Mouse (Mus musculus): ENCODE results near the gene Kalrn. TPM values are rescaled to one million over a fixed set of nuclear protein-coding genes. Genes with fewer than 3 reads are reported as not detected.

Kalrn gene
- polyA plus RNA-seq, 1 experiment from 2014 or later = 30.5 TPM

DNA sequence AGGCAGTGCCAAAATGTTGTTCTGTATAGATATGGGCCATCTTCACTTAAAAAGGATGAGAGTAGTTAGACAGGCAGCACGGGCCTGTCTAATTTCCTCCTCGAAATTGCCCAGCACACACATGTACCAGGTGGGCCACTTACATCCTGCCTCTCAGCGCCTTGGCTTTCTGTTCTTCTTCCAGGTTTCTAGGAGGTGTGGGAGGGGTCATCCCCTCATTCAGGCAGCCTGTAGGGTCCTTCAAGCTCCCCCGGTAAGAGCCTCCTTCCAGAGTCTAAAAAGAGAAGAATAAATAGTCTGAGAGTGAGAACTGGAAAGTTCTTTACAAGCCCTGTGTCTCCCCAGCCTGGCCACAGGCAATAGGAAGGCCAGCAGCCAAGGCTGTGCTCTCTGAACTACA, 533.6 kb downstream of the Kalrn start:
- H3K4me2 ChIP-seq (replicated peaks) = no peak overlapping the region
- H3K9ac ChIP-seq = no peak overlapping the region
- no peak overlapping the region for H3K4me3 ChIP-seq (replicated peaks; ENCODE audit: low read length)
- H3K27ac ChIP-seq = no peak overlapping the region
- H3K9me3 ChIP-seq (ENCODE audit: control insufficient read depth, low read length) = no peaks in the 10 kb centered on the region
- H3K4me1 ChIP-seq (replicated peaks; ENCODE audit: control insufficient read depth, insufficient read depth, low read length) = no peaks in the 10 kb centered on the region
- WGBS = 87% methylated on average over 4 of the region's 4 CpGs
- H3K27me3 ChIP-seq (ENCODE audit: control insufficient read depth, insufficient read depth, low read length) = no peaks in the 10 kb centered on the region
- DNase-seq (ENCODE audit: low spot score) (no peak), ATAC-seq (ENCODE audit: low FRiP score) (no peak)
- H3K36me3 ChIP-seq (replicated peaks; ENCODE audit: control insufficient read depth, insufficient read depth) = peaks cover 49% of the 10 kb centered on the region

- ATAC-seq (ENCODE audit: low FRiP score) (no peak), DNase-seq (ENCODE audit: low spot score) (no peak)
- Histone ChIP-seq H3K9ac (no peak overlapping the region), H3K4me2 (replicated peaks) (no peak overlapping the region), H3K4me1 (replicated peaks; ENCODE audit: control insufficient read depth, insufficient read depth, low read length) (no peaks in the 10 kb centered on the region), H3K9me3 (ENCODE audit: control insufficient read depth, low read length) (no peaks in the 10 kb centered on the region), H3K27ac (no peak overlapping the region), H3K36me3 (replicated peaks; ENCODE audit: control insufficient read depth, insufficient read depth) (peaks cover 78% of the 10 kb centered on the region), H3K27me3 (ENCODE audit: control insufficient read depth, insufficient read depth, low read length) (no peaks in the 10 kb centered on the region), H3K4me3 (replicated peaks; ENCODE audit: low read length) (no peak overlapping the region)
- WGBS = 86% methylated on average over 10 of the region's 10 CpGs
These were observed 536.8 kb downstream of the Kalrn start for GRCm38 (mm10) chr16:34036327-34037047.

DNA sequence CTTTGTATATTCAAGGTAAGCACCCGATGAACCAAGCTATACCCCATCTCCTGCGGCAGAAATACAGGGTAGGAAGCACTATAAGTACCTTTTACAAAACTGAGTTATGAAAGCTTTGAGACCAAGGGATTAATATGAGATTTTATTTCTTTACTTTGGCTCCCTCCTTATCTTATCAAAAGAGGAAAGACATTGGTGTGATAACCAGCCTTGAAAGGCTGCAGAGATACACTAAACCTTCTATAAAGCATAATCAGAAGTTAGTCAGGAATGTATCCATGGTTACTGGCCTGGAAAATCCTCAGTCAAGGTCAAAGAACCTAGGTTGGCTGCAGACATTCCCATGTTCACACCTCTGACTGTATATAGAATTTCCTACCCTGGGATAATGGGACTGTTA, 537.6 kb downstream of the Kalrn start:
- H3K27me3 ChIP-seq (ENCODE audit: control insufficient read depth, insufficient read depth, low read length) = no peaks in the 10 kb centered on the region
- H3K9me3 ChIP-seq (ENCODE audit: control insufficient read depth, low read length) = no peaks in the 10 kb centered on the region
- H3K27ac ChIP-seq = no peak overlapping the region
- WGBS = 91% methylated on average over 2 of the region's 2 CpGs
- no peak overlapping the region for H3K9ac ChIP-seq
- no peaks in the 10 kb centered on the region for H3K4me1 ChIP-seq (replicated peaks; ENCODE audit: control insufficient read depth, insufficient read depth, low read length)
- no peak overlapping the region for H3K4me3 ChIP-seq (replicated peaks; ENCODE audit: low read length)
- no peak for ATAC-seq (ENCODE audit: low FRiP score)
- no peak for DNase-seq (ENCODE audit: low spot score)
- peaks cover 85% of the 10 kb centered on the region for H3K36me3 ChIP-seq (replicated peaks; ENCODE audit: control insufficient read depth, insufficient read depth)
- H3K4me2 ChIP-seq (replicated peaks) = no peak overlapping the region

DNA sequence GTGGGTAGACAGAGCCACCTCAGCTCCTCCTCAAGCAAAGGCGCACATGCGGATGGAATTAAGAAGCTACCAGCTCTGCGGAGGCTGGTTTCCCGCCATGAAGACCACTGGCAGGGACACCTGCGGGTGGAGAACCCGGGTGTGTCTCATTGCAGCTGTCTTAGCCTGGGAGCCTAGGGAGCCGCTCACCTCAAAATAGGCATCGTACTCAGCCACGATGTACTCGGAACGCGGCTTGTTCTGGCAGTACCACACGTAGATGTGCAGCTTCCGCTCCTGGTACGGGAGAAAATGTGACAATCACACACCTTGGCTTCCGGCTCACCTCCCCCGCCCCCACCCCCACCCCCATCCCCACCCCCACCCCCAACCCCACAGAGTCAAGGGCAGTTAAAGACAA, 539.1 kb downstream of the Kalrn start:
- Histone ChIP-seq H3K27me3 (ENCODE audit: control insufficient read depth, insufficient read depth, low read length) (no peaks in the 10 kb centered on the region), H3K9ac (no peak overlapping the region), H3K9me3 (ENCODE audit: control insufficient read depth, low read length) (no peaks in the 10 kb centered on the region), H3K27ac (no peak overlapping the region), H3K4me3 (replicated peaks; ENCODE audit: low read length) (no peak overlapping the region), H3K4me2 (replicated peaks) (no peak overlapping the region), H3K4me1 (replicated peaks; ENCODE audit: control insufficient read depth, insufficient read depth, low read length) (no peaks in the 10 kb centered on the region), H3K36me3 (replicated peaks; ENCODE audit: control insufficient read depth, insufficient read depth) (peaks cover 86% of the 10 kb centered on the region)
- DNase-seq (ENCODE audit: low spot score) (no peak), ATAC-seq (ENCODE audit: low FRiP score) (no peak)
- 97% methylated on average over 17 of the region's 17 CpGs for WGBS

DNA sequence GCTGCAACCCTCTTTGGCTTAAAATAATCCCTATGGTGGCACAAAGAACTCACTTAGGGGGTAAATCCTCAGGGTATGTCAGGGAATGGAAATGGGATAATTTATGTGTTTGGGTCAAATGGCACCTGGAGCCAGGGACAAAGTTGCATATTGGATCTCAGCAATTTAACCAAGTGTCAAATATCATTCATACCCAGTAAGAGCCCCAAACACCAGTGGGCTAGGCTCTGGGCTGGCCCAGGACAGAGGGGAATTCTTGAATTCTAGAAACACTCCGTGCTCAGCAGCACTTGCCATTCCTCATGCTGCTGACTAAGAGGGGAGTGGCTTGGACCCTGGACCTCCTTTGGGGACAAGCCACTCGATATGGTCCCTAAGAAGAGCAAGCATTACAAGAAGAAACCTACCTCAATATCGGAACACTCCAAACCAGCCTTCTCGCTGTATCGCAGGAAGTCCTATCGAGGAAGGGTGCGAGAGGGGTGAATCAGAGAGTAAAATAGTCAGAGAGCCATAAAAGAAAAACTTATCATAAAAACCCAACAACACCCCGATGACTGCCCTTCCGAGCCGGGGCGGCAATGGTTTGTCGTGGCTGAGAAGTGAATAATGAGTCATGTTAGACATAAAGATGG, 541.2 kb downstream of the Kalrn start:
- WGBS = 95% methylated on average over 12 of the region's 12 CpGs
- Histone ChIP-seq H3K4me1 (replicated peaks; ENCODE audit: control insufficient read depth, insufficient read depth, low read length) (no peaks in the 10 kb centered on the region), H3K36me3 (replicated peaks; ENCODE audit: control insufficient read depth, insufficient read depth) (peaks cover 86% of the 10 kb centered on the region), H3K27me3 (ENCODE audit: control insufficient read depth, insufficient read depth, low read length) (no peaks in the 10 kb centered on the region), H3K9me3 (ENCODE audit: control insufficient read depth, low read length) (no peaks in the 10 kb centered on the region), H3K27ac (no peak overlapping the region), H3K4me3 (replicated peaks; ENCODE audit: low read length) (no peak overlapping the region), H3K9ac (no peak overlapping the region), H3K4me2 (replicated peaks) (no peak overlapping the region)
- no peak for DNase-seq (ENCODE audit: low spot score)
- ATAC-seq (ENCODE audit: low FRiP score) = no peak

- ATAC-seq (ENCODE audit: low FRiP score) (no peak), DNase-seq (ENCODE audit: low spot score) (no peak)
- H3K27ac ChIP-seq = no peak overlapping the region
- H3K27me3 ChIP-seq (ENCODE audit: control insufficient read depth, insufficient read depth, low read length) = no peaks in the 10 kb centered on the region
- H3K9ac ChIP-seq = no peak overlapping the region
- H3K4me3 ChIP-seq (replicated peaks; ENCODE audit: low read length) = no peak overlapping the region
- H3K9me3 ChIP-seq (ENCODE audit: control insufficient read depth, low read length) = no peaks in the 10 kb centered on the region
- H3K36me3 ChIP-seq (replicated peaks; ENCODE audit: control insufficient read depth, insufficient read depth) = peaks cover 86% of the 10 kb centered on the region
- H3K4me1 ChIP-seq (replicated peaks; ENCODE audit: control insufficient read depth, insufficient read depth, low read length) = no peaks in the 10 kb centered on the region
- no peak overlapping the region for H3K4me2 ChIP-seq (replicated peaks)
- WGBS = 87% methylated on average over 9 of the region's 9 CpGs
These were observed 541.8 kb downstream of the Kalrn start for GRCm38 (mm10) chr16:34031565-34031964.

DNA sequence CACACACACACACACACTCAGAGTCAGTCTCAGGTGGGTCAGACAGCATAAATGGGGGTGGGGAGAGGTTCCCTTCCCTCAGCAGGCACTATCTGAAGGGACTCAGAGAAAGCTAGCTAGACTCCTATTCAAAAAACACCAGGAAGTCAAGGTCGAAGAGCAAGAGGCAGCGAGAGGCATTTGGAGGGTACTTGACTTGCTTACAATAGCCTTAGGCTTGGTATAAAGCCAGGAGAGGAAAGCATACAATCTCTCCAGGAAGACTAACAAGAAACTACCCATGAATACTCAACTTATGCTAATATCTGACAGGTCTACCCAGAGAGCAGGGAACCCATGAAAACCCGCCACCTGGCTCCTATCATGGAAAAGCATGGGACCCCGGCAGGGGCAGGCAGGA, 543.0 kb downstream of the Kalrn start:
- no peak for ATAC-seq (ENCODE audit: low FRiP score)
- H3K9ac ChIP-seq = no peak overlapping the region
- 77% methylated on average over 4 of the region's 4 CpGs for WGBS
- H3K4me2 ChIP-seq (replicated peaks) = no peak overlapping the region
- no peaks in the 10 kb centered on the region for H3K27me3 ChIP-seq (ENCODE audit: control insufficient read depth, insufficient read depth, low read length)
- H3K4me1 ChIP-seq (replicated peaks; ENCODE audit: control insufficient read depth, insufficient read depth, low read length) = no peaks in the 10 kb centered on the region
- no peak overlapping the region for H3K27ac ChIP-seq
- no peak overlapping the region for H3K4me3 ChIP-seq (replicated peaks; ENCODE audit: low read length)
- peaks cover 81% of the 10 kb centered on the region for H3K36me3 ChIP-seq (replicated peaks; ENCODE audit: control insufficient read depth, insufficient read depth)
- no peaks in the 10 kb centered on the region for H3K9me3 ChIP-seq (ENCODE audit: control insufficient read depth, low read length)
- no peak for DNase-seq (ENCODE audit: low spot score)

- WGBS = 87% methylated on average over 5 of the region's 5 CpGs
These were observed 543.5 kb downstream of the Kalrn start for GRCm38 (mm10) chr16:34029790-34030189.

DNA sequence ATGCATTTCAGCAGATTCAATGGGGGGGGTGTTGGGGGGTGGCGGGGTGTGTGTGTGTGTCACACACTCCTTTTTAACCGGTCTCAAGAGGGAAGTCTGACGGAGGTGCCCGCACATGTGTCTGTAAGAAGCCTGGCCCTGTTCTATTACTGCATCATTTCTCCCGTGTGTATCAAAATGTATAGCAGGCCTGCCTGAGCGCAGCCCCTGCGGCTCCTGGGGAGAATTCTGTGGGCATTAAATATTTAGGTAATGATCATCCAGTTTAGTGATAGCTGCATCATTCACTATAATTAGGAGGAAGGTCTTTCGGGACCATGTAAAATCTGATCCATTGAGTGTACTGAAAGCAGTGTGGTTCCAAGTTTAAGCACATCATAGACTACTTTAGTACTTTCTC, 556.1 kb downstream of the Kalrn start:
- Histone ChIP-seq H3K9ac (no peak overlapping the region), H3K27me3 (ENCODE audit: control insufficient read depth, insufficient read depth, low read length) (no peaks in the 10 kb centered on the region), H3K36me3 (replicated peaks; ENCODE audit: control insufficient read depth, insufficient read depth) (peaks cover 38% of the 10 kb centered on the region), H3K4me2 (replicated peaks) (no peak overlapping the region), H3K4me1 (replicated peaks; ENCODE audit: control insufficient read depth, insufficient read depth, low read length) (no peaks in the 10 kb centered on the region), H3K27ac (no peak overlapping the region), H3K9me3 (ENCODE audit: control insufficient read depth, low read length) (no peaks in the 10 kb centered on the region), H3K4me3 (replicated peaks; ENCODE audit: low read length) (no peak overlapping the region)
- DNase-seq (ENCODE audit: low spot score) (no peak), ATAC-seq (ENCODE audit: low FRiP score) (0 out of 2 replicates have a peak, but pooled peaks have one; percentile 46)
- WGBS = 81% methylated on average over 8 of the region's 8 CpGs

More at GRCm38 (mm10) chr16:34029790-34030189, 543.5 kb downstream of the Kalrn start:
- no peaks in the 10 kb centered on the region for H3K4me1 ChIP-seq (replicated peaks; ENCODE audit: control insufficient read depth, insufficient read depth, low read length)
- no peaks in the 10 kb centered on the region for H3K27me3 ChIP-seq (ENCODE audit: control insufficient read depth, insufficient read depth, low read length)
- H3K9me3 ChIP-seq (ENCODE audit: control insufficient read depth, low read length) = no peaks in the 10 kb centered on the region
- H3K9ac ChIP-seq = no peak overlapping the region
- H3K36me3 ChIP-seq (replicated peaks; ENCODE audit: control insufficient read depth, insufficient read depth) = peaks cover 75% of the 10 kb centered on the region
- H3K4me2 ChIP-seq (replicated peaks) = no peak overlapping the region
- DNase-seq (ENCODE audit: low spot score) = no peak
- ATAC-seq (ENCODE audit: low FRiP score) = no peak
- H3K27ac ChIP-seq = no peak overlapping the region
- no peak overlapping the region for H3K4me3 ChIP-seq (replicated peaks; ENCODE audit: low read length)

Data from hindbrain, embryonic 14.5 days (tissue).